Mouse (Mus musculus): ENCODE measurements at regions not wholly inside any gene's neighbourhood (a gene's known extent, or its start where the extent isn't known, plus 50 kb on each side); places are given as distances from the start of the nearest gene placed in this dataset.

GRCm38 (mm10) chr4:105531651-105532425, 257.8 kb upstream of the Gm12728 start:
- no peaks in the 10 kb centered on the region for H3K4me1 ChIP-seq (ENCODE audit: control insufficient read depth, insufficient read depth, low read length)
- no peak overlapping the region for H3K4me3 ChIP-seq (ENCODE audit: control insufficient read depth, low read depth, low read length)
- no peaks in the 10 kb centered on the region for H3K27me3 ChIP-seq (ENCODE audit: control insufficient read depth, insufficient read depth, low read length)
- TF ChIP-seq POLR2A (IDR thresholded peaks at IDR 0.05; ENCODE audit: control insufficient read depth, low read depth, low read length) (no peak), CTCF (IDR thresholded peaks at IDR 0.05; ENCODE audit: control insufficient read depth, insufficient read depth, insufficient replicate concordance, low read depth, low read length) (no peak)
- no peaks in the 10 kb centered on the region for H3K36me3 ChIP-seq (ENCODE audit: control insufficient read depth, insufficient read depth, low read length)
- H3K27ac ChIP-seq (ENCODE audit: control insufficient read depth, insufficient read depth, low read depth, low read length): no peak overlapping the region

GRCm38 (mm10) chr4:105535451-105535850, 254.2 kb upstream of the Gm12728 start:
- Histone ChIP-seq H3K27me3 (ENCODE audit: control insufficient read depth, insufficient read depth, low read length) (no peaks in the 10 kb centered on the region), H3K4me3 (ENCODE audit: control insufficient read depth, low read depth, low read length) (no peak overlapping the region), H3K27ac (ENCODE audit: control insufficient read depth, insufficient read depth, low read depth, low read length) (no peak overlapping the region), H3K36me3 (ENCODE audit: control insufficient read depth, insufficient read depth, low read length) (no peaks in the 10 kb centered on the region), H3K4me1 (ENCODE audit: control insufficient read depth, insufficient read depth, low read length) (no peaks in the 10 kb centered on the region)
- TF ChIP-seq POLR2A (IDR thresholded peaks at IDR 0.05; ENCODE audit: control insufficient read depth, low read depth, low read length) (no peak), CTCF (IDR thresholded peaks at IDR 0.05; ENCODE audit: control insufficient read depth, insufficient read depth, insufficient replicate concordance, low read depth, low read length) (no peak)

- H3K4me1 ChIP-seq (ENCODE audit: control insufficient read depth, insufficient read depth, low read length): no peaks in the 10 kb centered on the region
- no peak overlapping the region for H3K27ac ChIP-seq (ENCODE audit: control insufficient read depth, insufficient read depth, low read depth, low read length)
- no peaks in the 10 kb centered on the region for H3K27me3 ChIP-seq (ENCODE audit: control insufficient read depth, insufficient read depth, low read length)
- TF ChIP-seq CTCF (IDR thresholded peaks at IDR 0.05; ENCODE audit: control insufficient read depth, insufficient read depth, insufficient replicate concordance, low read depth, low read length) (no peak), POLR2A (IDR thresholded peaks at IDR 0.05; ENCODE audit: control insufficient read depth, low read depth, low read length) (no peak)
- H3K36me3 ChIP-seq (ENCODE audit: control insufficient read depth, insufficient read depth, low read length): no peaks in the 10 kb centered on the region
- no peak overlapping the region for H3K4me3 ChIP-seq (ENCODE audit: control insufficient read depth, low read depth, low read length)
These were observed 244.2 kb upstream of the Gm12728 start for GRCm38 (mm10) chr4:105545486-105545885.

GRCm38 (mm10) chr4:105549744-105550440, 239.8 kb upstream of the Gm12728 start:
- Histone ChIP-seq H3K36me3 (ENCODE audit: control insufficient read depth, insufficient read depth, low read length) (no peaks in the 10 kb centered on the region), H3K27me3 (ENCODE audit: control insufficient read depth, insufficient read depth, low read length) (no peaks in the 10 kb centered on the region), H3K4me3 (ENCODE audit: control insufficient read depth, low read depth, low read length) (no peak overlapping the region), H3K4me1 (ENCODE audit: control insufficient read depth, insufficient read depth, low read length) (no peaks in the 10 kb centered on the region), H3K27ac (ENCODE audit: control insufficient read depth, insufficient read depth, low read depth, low read length) (no peak overlapping the region)
- TF ChIP-seq CTCF (IDR thresholded peaks at IDR 0.05; ENCODE audit: control insufficient read depth, insufficient read depth, insufficient replicate concordance, low read depth, low read length) (no peak), POLR2A (IDR thresholded peaks at IDR 0.05; ENCODE audit: control insufficient read depth, low read depth, low read length) (no peak)

GRCm38 (mm10) chr4:105551966-105552685, 237.5 kb upstream of the Gm12728 start:
- Histone ChIP-seq H3K27me3 (ENCODE audit: control insufficient read depth, insufficient read depth, low read length) (no peaks in the 10 kb centered on the region), H3K4me3 (ENCODE audit: control insufficient read depth, low read depth, low read length) (no peak overlapping the region), H3K36me3 (ENCODE audit: control insufficient read depth, insufficient read depth, low read length) (no peaks in the 10 kb centered on the region), H3K4me1 (ENCODE audit: control insufficient read depth, insufficient read depth, low read length) (no peaks in the 10 kb centered on the region), H3K27ac (ENCODE audit: control insufficient read depth, insufficient read depth, low read depth, low read length) (no peak overlapping the region)
- no peak for TF ChIP-seq POLR2A (IDR thresholded peaks at IDR 0.05; ENCODE audit: control insufficient read depth, low read depth, low read length)
- no peak for TF ChIP-seq CTCF (IDR thresholded peaks at IDR 0.05; ENCODE audit: control insufficient read depth, insufficient read depth, insufficient replicate concordance, low read depth, low read length)

- no peak overlapping the region for H3K27ac ChIP-seq (ENCODE audit: control insufficient read depth, insufficient read depth, low read depth, low read length)
- no peaks in the 10 kb centered on the region for H3K4me1 ChIP-seq (ENCODE audit: control insufficient read depth, insufficient read depth, low read length)
- H3K4me3 ChIP-seq (ENCODE audit: control insufficient read depth, low read depth, low read length): no peak overlapping the region
- no peaks in the 10 kb centered on the region for H3K27me3 ChIP-seq (ENCODE audit: control insufficient read depth, insufficient read depth, low read length)
- no peak for TF ChIP-seq CTCF (IDR thresholded peaks at IDR 0.05; ENCODE audit: control insufficient read depth, insufficient read depth, insufficient replicate concordance, low read depth, low read length)
- TF ChIP-seq POLR2A (IDR thresholded peaks at IDR 0.05; ENCODE audit: control insufficient read depth, low read depth, low read length): no peak
- H3K36me3 ChIP-seq (ENCODE audit: control insufficient read depth, insufficient read depth, low read length): no peaks in the 10 kb centered on the region
These were observed 234.7 kb upstream of the Gm12728 start for GRCm38 (mm10) chr4:105554994-105555393.

- Histone ChIP-seq H3K27ac (ENCODE audit: control insufficient read depth, insufficient read depth, low read depth, low read length) (no peak overlapping the region), H3K4me1 (ENCODE audit: control insufficient read depth, insufficient read depth, low read length) (no peaks in the 10 kb centered on the region), H3K27me3 (ENCODE audit: control insufficient read depth, insufficient read depth, low read length) (no peaks in the 10 kb centered on the region), H3K36me3 (ENCODE audit: control insufficient read depth, insufficient read depth, low read length) (no peaks in the 10 kb centered on the region), H3K4me3 (ENCODE audit: control insufficient read depth, low read depth, low read length) (no peak overlapping the region)
- TF ChIP-seq CTCF (IDR thresholded peaks at IDR 0.05; ENCODE audit: control insufficient read depth, insufficient read depth, insufficient replicate concordance, low read depth, low read length) (no peak), POLR2A (IDR thresholded peaks at IDR 0.05; ENCODE audit: control insufficient read depth, low read depth, low read length) (no peak)
These were observed 233.7 kb upstream of the Gm12728 start for GRCm38 (mm10) chr4:105555941-105556340.

Measured in testis, adult 2 months (tissue).